Mouse (Mus musculus): ENCODE data around the gene Elmod2.

- no peak for TF ChIP-seq EP300 (IDR thresholded peaks at IDR 0.05; ENCODE audit: insufficient read depth, low read depth, low read length)
- TF ChIP-seq CTCF (IDR thresholded peaks at IDR 0.05; ENCODE audit: low read depth, low read length) = no peak
- no peak for TF ChIP-seq POLR2A (IDR thresholded peaks at IDR 0.05; ENCODE audit: insufficient read depth, low read length)
These were observed 9.9 kb downstream of the Elmod2 start for GRCm38 (mm10) chr8:83322374-83322773.
